Mouse (Mus musculus) hindbrain, embryonic 16.5 days (tissue): ENCODE results near the gene Ttll10. TPM values are rescaled to one million over a fixed set of nuclear protein-coding genes. Genes with fewer than 3 reads are reported as not detected.
A peak's percentile ranks its signal among the peaks of the same experiment; 100 is the strongest.

Experiments
- ATAC-seq: fragments of 200-750 bp; cut with Nextera tagmentation; 2 replicates; pipeline ENCODE4 v1.8.0; 2017; ENCODE audit warnings: moderate TSS enrichment, moderate library complexity
- H3K27ac ChIP-seq: fragments of 300-500 bp; sonication (generic); 2 replicates; pipeline ENCODE4 v1.5.1; 2014; ENCODE audit warnings: low read depth, mild to moderate bottlenecking, control low read depth, low read length, moderate library complexity
- H3K27me3 ChIP-seq: fragments of 300-500 bp; sonication (generic); replicated peaks from 2 replicates; pipeline ENCODE4 v1.6.1; 2014; ENCODE audit warnings: low read length; ENCODE audit not compliant: control insufficient read depth, insufficient read depth
- H3K36me3 ChIP-seq: fragments of 300-500 bp; sonication (generic); 2 replicates; pipeline ENCODE4 v1.6.1; 2014; ENCODE audit warnings: mild to moderate bottlenecking, low read length, moderate library complexity, mixed read lengths; ENCODE audit not compliant: control insufficient read depth, insufficient read depth
- H3K4me1 ChIP-seq: fragments of 300-500 bp; sonication (generic); 2 replicates; pipeline ENCODE4 v1.6.1; 2014; ENCODE audit warnings: low read depth, low read length; ENCODE audit not compliant: control insufficient read depth, insufficient read depth
- H3K4me2 ChIP-seq: fragments of 300-500 bp; sonication (generic); 2 replicates; pipeline ENCODE4 v1.6.1; 2014; ENCODE audit warnings: mild to moderate bottlenecking, low read length, control low read depth, moderate library complexity
- H3K4me3 ChIP-seq: fragments of 300-500 bp; sonication (generic); 2 replicates; pipeline ENCODE4 v1.5.1; 2014; ENCODE audit warnings: mild to moderate bottlenecking, low read length, control low read depth, moderate library complexity
- H3K9ac ChIP-seq: fragments of 300-500 bp; sonication (generic); 2 replicates; pipeline ENCODE4 v1.6.1; 2014; ENCODE audit warnings: low read depth, mild to moderate bottlenecking, control low read depth, low read length, moderate library complexity
- H3K9me3 ChIP-seq: fragments of 300-500 bp; sonication (generic); 2 replicates; pipeline ENCODE4 v1.6.1; 2014; ENCODE audit warnings: mild to moderate bottlenecking, low read length, moderate library complexity; ENCODE audit not compliant: control insufficient read depth
- WGBS: fragments of 180-500 bp; shearing (Covaris S2); extraction: QIAGEN DNeasy Blood & Tissue Kit; methylation state at CpG from one replicate; pipeline ENCODE4 v1.1.7; 2014; 5-methylcytosine and 5-hydroxymethylcytosine counted together
- polyA plus RNA-seq: library from polyadenylated mRNA; unstranded; fragments of >200 nt; fragmentation: Nextera tagmentation; extraction: Ambion mirVana; gene quantifications from 2 replicates; pipeline ENCODE4 v1.2.1, GENCODE M21; 2015

Gene Ttll10
- polyA plus RNA-seq, 1 experiment from 2014 or later: not detected

DNA sequence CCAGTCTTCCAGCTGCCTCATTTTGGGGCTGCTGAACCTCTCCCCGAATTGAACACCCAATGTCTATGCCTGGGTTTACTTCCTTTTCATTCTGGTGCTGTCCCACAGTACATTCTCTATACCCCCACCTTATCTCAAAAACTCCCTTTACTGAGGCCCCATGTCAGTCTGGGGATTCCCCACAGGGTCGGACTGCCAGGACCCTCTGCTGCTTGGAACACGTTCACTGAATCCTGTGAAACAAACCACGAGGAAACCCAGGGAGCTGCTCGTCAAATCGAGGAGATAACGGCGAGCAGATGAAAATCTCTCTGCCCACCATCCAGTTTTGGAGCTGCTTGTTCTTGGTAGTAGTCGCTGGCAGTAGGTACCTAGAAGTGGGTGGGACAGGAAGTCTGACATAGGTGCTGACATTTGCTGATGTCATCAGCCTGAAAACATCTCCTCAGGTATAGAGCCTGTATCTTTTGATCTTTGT, 37.2 kb downstream of the Ttll10 start:
- H3K27me3 ChIP-seq: no peaks in the 10 kb centered on the region
- no peak overlapping the region for H3K27ac ChIP-seq
- WGBS: 82% methylated on average over 9 of the region's 9 CpGs
- no peak overlapping the region for H3K9ac ChIP-seq
- no peak overlapping the region for H3K4me3 ChIP-seq
- H3K9me3 ChIP-seq: no peaks in the 10 kb centered on the region
- no peaks in the 10 kb centered on the region for H3K4me1 ChIP-seq
- no peak for ATAC-seq
- no peak overlapping the region for H3K4me2 ChIP-seq
- H3K36me3 ChIP-seq: no peaks in the 10 kb centered on the region

DNA sequence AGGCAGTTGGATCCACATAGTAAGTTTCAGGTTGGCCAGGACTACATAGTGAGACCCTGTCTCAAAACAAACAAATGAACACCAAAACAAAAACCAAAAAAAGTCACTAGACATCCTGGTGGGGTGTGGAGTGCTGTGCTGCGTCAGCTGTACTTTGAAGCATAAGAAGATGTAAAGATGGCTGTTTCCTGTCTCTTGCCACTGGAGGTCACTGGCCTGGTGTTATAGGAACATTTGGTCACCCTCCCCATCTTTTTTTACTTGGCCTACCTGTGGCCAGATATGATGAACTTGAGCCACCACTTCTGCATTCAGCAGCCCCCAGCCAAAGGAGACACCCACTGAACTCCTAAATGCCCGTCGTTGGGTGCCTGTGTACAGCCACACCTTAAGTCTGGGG, 37.8 kb downstream of the Ttll10 start:
- H3K9ac ChIP-seq: no peak overlapping the region
- H3K9me3 ChIP-seq: no peaks in the 10 kb centered on the region
- H3K27ac ChIP-seq: no peak overlapping the region
- H3K4me1 ChIP-seq: no peaks in the 10 kb centered on the region
- WGBS: 78% methylated on average over 3 of the region's 3 CpGs
- no peak overlapping the region for H3K4me2 ChIP-seq
- no peaks in the 10 kb centered on the region for H3K36me3 ChIP-seq
- no peaks in the 10 kb centered on the region for H3K27me3 ChIP-seq
- ATAC-seq: no peak
- no peak overlapping the region for H3K4me3 ChIP-seq

- no peak for ATAC-seq
- H3K4me2 ChIP-seq: no peak overlapping the region
- no peaks in the 10 kb centered on the region for H3K27me3 ChIP-seq
- H3K27ac ChIP-seq: no peak overlapping the region
- no peaks in the 10 kb centered on the region for H3K9me3 ChIP-seq
- H3K36me3 ChIP-seq: no peaks in the 10 kb centered on the region
- no peak overlapping the region for H3K4me3 ChIP-seq
- no peak overlapping the region for H3K9ac ChIP-seq
- 93% methylated on average over 12 of the region's 12 CpGs for WGBS
- no peaks in the 10 kb centered on the region for H3K4me1 ChIP-seq
Measured at GRCm38 (mm10) chr4:156019771-156020170, 39.4 kb downstream of the Ttll10 start.

GRCm38 (mm10) chr4:156014436-156014835, 44.8 kb downstream of the Ttll10 start:
- H3K27ac ChIP-seq: no peak overlapping the region
- no peak for ATAC-seq
- H3K4me3 ChIP-seq: no peak overlapping the region
- no peaks in the 10 kb centered on the region for H3K9me3 ChIP-seq
- H3K27me3 ChIP-seq: no peaks in the 10 kb centered on the region
- H3K4me2 ChIP-seq: no peak overlapping the region
- 97% methylated on average over 2 of the region's 2 CpGs for WGBS
- peaks cover 22% of the 10 kb centered on the region for H3K36me3 ChIP-seq
- H3K9ac ChIP-seq: no peak overlapping the region
- no peaks in the 10 kb centered on the region for H3K4me1 ChIP-seq

- no peaks in the 10 kb centered on the region for H3K4me1 ChIP-seq
- H3K27me3 ChIP-seq: no peaks in the 10 kb centered on the region
Measured at GRCm38 (mm10) chr4:156013637-156014036, 45.6 kb downstream of the Ttll10 start, which contains the start of gene Tnfrsf4. TSS of gene Tnfrsf4 (plus strand) at chr4:156013843.

GRCm38 (mm10) chr4:156008369-156008768, 50.8 kb downstream of the Ttll10 start:
- Histone ChIP-seq H3K4me2 (no peak overlapping the region), H3K4me3 (no peak overlapping the region), H3K27ac (no peak overlapping the region), H3K9me3 (no peaks in the 10 kb centered on the region), H3K36me3 (peaks cover 55% of the 10 kb centered on the region), H3K4me1 (no peaks in the 10 kb centered on the region), H3K27me3 (no peaks in the 10 kb centered on the region), H3K9ac (no peak overlapping the region)
- no peak for ATAC-seq
- 96% methylated on average over 4 of the region's 4 CpGs for WGBS

More at GRCm38 (mm10) chr4:156013637-156014036, 45.6 kb downstream of the Ttll10 start, which contains the start of gene Tnfrsf4:
- 88% methylated on average over 8 of the region's 8 CpGs for WGBS
- peaks cover 30% of the 10 kb centered on the region for H3K36me3 ChIP-seq
- H3K4me2 ChIP-seq: no peak within 1 kb of the TSS
- H3K27ac ChIP-seq: no peak within 1 kb of the TSS
- no peak for ATAC-seq
- no peaks in the 10 kb centered on the region for H3K9me3 ChIP-seq
- H3K4me3 ChIP-seq: no peak within 1 kb of the TSS
- no peak within 1 kb of the TSS for H3K9ac ChIP-seq

GRCm38 (mm10) chr4:156004109-156004508, 55.1 kb downstream of the Ttll10 start:
- Histone ChIP-seq H3K4me1 (no peaks in the 10 kb centered on the region), H3K9me3 (no peaks in the 10 kb centered on the region), H3K27me3 (no peaks in the 10 kb centered on the region), H3K27ac (no peak overlapping the region), H3K9ac (no peak overlapping the region), H3K4me3 (no peak overlapping the region), H3K4me2 (no peak overlapping the region), H3K36me3 (peaks cover 65% of the 10 kb centered on the region)
- 95% methylated on average over 3 of the region's 3 CpGs for WGBS
- no peak for ATAC-seq

DNA sequence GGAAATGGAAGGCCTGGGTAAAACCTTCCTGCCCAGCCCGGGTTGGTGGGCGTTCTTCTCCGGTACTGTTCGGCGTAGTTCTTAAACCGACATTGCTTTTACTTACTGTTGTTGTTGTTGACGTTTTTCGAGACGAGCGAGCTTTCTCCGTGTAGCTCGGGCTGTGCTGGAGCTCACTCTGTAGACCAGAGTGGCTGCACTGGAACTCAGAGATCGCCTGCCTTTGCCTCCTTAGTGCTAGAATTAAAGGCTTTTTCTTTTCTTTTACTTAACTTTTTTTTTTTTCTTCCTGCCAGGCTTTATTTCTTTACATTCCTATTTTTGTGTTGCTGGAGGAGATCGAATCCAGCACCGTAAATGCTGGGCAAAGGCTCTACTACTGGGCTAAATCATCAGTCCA, 65.6 kb downstream of the Ttll10 start:
- H3K27me3 ChIP-seq: no peaks in the 10 kb centered on the region
- H3K4me3 ChIP-seq: peak overlapping the region; percentile 80
- H3K36me3 ChIP-seq: peaks cover 9% of the 10 kb centered on the region
- H3K27ac ChIP-seq: peak overlapping the region; percentile 97
- peak overlapping the region; percentile 82 for H3K9ac ChIP-seq
- H3K9me3 ChIP-seq: no peaks in the 10 kb centered on the region
- peak overlapping the region; percentile 69 for H3K4me2 ChIP-seq
- H3K4me1 ChIP-seq: peaks cover 21% of the 10 kb centered on the region
- WGBS: 6% methylated on average over 15 of the region's 15 CpGs
- ATAC-seq: no peak; the same call in 1 of the 2 replicates

DNA sequence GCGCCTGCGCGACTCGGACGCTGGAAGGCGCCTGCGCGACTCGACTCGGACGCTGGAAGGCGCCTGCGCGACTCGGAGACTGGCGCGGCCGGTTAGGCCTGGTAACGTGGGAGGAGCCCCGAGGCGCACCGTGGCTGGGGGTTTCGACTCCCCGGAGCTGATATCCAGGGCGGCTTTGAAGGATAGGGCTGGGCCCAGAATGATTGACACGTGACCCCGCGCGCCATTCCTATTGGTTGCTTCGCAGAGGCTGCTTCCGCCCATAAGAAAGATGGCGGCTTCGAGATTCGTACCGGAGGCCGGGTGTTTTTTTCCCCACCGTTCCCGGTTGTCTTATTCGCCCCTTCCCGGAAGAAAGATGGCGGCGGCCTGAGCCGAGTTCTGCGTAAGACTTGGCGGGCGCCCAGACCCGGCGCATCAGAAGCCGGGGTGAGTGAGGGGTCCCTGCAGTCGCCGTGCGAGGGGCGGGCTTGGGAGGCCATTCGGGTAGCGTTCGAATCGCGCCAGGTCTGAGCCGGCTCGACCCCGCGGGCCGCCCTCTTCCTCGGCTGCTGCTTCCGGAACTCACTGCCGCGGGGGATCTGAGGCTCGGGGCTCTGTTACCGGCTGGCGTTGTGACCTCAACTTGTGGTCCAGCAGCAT, 66.2 kb downstream of the Ttll10 start:
- Histone ChIP-seq H3K27ac (peak overlapping the region; percentile 97), H3K9me3 (no peaks in the 10 kb centered on the region), H3K27me3 (no peaks in the 10 kb centered on the region), H3K4me3 (peak overlapping the region; percentile 80), H3K4me1 (peaks cover 21% of the 10 kb centered on the region), H3K36me3 (peaks cover 7% of the 10 kb centered on the region), H3K4me2 (peak overlapping the region; percentile 69), H3K9ac (peak overlapping the region; percentile 82)
- WGBS: 0% methylated on average over 64 of the region's 70 CpGs
- ATAC-seq: peak; percentile 86
